Mouse (Mus musculus) bone marrow macrophage, adult 2 months (primary cell): ENCODE measurements around the gene Cep112.

Experiments
- CTCF ChIP-seq: IDR thresholded peaks from 2 replicates; pipeline ENCODE4 v1.5.1; 2012; ENCODE audit warnings: low read depth, mild to moderate bottlenecking, low read length, moderate library complexity
- POLR2A ChIP-seq: IDR thresholded peaks from 2 replicates; pipeline ENCODE4 v1.6.1; 2012; ENCODE audit warnings: mild to moderate bottlenecking, low read depth, low read length, borderline replicate concordance

DNA sequence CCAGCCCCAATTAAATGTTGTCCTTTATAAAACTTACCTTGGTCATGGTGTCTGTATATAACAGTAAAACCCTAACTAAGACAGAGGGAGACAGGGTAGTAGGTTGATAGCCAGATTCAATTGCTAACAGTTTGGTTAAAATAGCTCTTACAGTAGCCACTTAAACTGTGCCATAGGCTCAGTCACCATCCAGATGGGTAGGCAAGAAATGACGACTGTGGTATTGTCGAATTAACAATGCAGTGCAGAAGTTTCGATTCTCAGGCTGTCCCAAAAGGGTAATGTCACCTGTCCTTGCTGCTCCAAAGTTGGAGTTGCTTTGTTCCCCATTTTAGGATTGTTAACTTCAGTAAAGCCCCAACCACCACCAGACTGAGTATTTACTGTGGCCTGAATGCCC is 446.8 kb downstream of the Cep112 start:
- TF ChIP-seq CTCF: no peak
- no peak for TF ChIP-seq POLR2A
